ENCODE assay signal across 8 mouse cellular contexts in the genomic region with DNA sequence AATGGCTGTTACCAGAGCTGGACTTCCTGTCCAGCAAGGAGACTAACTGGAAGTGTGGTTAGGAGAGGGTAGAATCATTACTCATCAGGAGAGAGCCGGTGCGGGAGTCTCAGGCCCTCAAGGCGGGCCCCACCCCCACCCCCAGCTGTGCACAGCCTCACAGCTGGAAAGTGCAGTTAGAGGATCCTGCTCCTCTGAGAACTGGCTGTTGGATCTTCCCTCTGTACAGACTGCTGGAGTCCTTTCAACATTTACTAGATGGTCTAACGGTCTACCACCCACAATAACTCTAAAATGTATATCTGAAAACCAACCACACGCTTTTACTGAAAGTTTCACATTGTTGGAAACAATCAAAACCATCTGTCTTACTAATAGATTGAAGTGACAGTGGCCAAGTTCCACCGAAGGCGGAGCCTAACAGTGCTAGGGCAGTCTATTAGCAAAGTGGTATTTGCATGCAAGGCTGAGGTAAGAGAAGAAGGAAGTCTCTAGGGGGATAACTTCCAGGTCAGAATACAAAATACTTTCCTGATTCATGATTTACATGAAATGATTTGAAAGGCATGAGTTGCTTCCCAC.
DNase-seq lines count a peak whose midpoint lies in the region; ATAC-seq and TF ChIP-seq lines count a peak whose summit lies in the region.

No protein-coding gene starts in this region.

- ATAC-seq in lung, postnatal 0 days = peak; percentile 67
- ATAC-seq in forebrain, embryonic 11.5 days (replicated peaks; ENCODE audit: low FRiP score) = no peak
- no peak for ATAC-seq in forebrain, embryonic 14.5 days

- H3K4me1 ChIP-seq in lung, postnatal 0 days (ENCODE audit: insufficient read depth, low read depth, low read length) = no peaks in the 10 kb centered on the region; the same call in 1 of the 2 replicates
- no peaks in the 10 kb centered on the region for H3K4me1 ChIP-seq in forebrain, embryonic 11.5 days (replicated peaks; ENCODE audit: control insufficient read depth, insufficient read depth, low read length)
- no peaks in the 10 kb centered on the region for H3K4me1 ChIP-seq in forebrain, embryonic 14.5 days (ENCODE audit: control insufficient read depth, insufficient read depth, low read length)

- H3K27ac ChIP-seq in lung, postnatal 0 days (ENCODE audit: low read length) = peak overlapping the region; percentile 28; the same call in 1 of the 2 replicates
- H3K27ac ChIP-seq in forebrain, embryonic 11.5 days (ENCODE audit: low read depth, low read length) = no peak overlapping the region
- H3K27ac ChIP-seq in forebrain, embryonic 14.5 days (ENCODE audit: low read depth, low read length) = no peak overlapping the region

- no peak for TF ChIP-seq CTCF in lung, postnatal 0 days (IDR thresholded peaks at IDR 0.05)

- WGBS in lung, postnatal 0 days = 21% methylated on average over 7 of the region's 7 CpGs
- WGBS in forebrain, embryonic 11.5 days = 24% methylated on average over 7 of the region's 7 CpGs
- WGBS in forebrain, embryonic 14.5 days = 27% methylated on average over 7 of the region's 7 CpGs

- H3K27me3 ChIP-seq in lung, postnatal 0 days (replicated peaks; ENCODE audit: insufficient read depth, low read length) = no peaks in the 10 kb centered on the region
- no peaks in the 10 kb centered on the region for H3K27me3 ChIP-seq in forebrain, embryonic 11.5 days (ENCODE audit: control insufficient read depth, insufficient read depth, low read length)
- no peaks in the 10 kb centered on the region for H3K27me3 ChIP-seq in forebrain, embryonic 14.5 days (replicated peaks; ENCODE audit: control insufficient read depth, insufficient read depth, low read length)

- H3K4me3 ChIP-seq in lung, postnatal 0 days (ENCODE audit: low read depth, low read length) = no peak overlapping the region
- H3K4me3 ChIP-seq in forebrain, embryonic 11.5 days (ENCODE audit: low read depth, low read length) = no peak overlapping the region
- no peak overlapping the region for H3K4me3 ChIP-seq in forebrain, embryonic 14.5 days (ENCODE audit: low read depth, low read length)

- no peaks in the 10 kb centered on the region for H3K9me3 ChIP-seq in lung, postnatal 0 days (ENCODE audit: low read length)
- no peaks in the 10 kb centered on the region for H3K9me3 ChIP-seq in forebrain, embryonic 11.5 days (ENCODE audit: control insufficient read depth, low read length)
- no peaks in the 10 kb centered on the region for H3K9me3 ChIP-seq in forebrain, embryonic 14.5 days (replicated peaks; ENCODE audit: control insufficient read depth, low read length)

- peak; percentile 65 for DNase-seq in lung, postnatal 0 days (ENCODE audit: low spot score)
- no peak for DNase-seq in lung, postnatal 14 days
- DNase-seq in adipocyte (ENCODE audit: low spot score) = peak; percentile 73
- DNase-seq in heart, adult 8-10 months (ENCODE audit: low spot score) = peak; percentile 34
- peak; percentile 68 for DNase-seq in mesoderm, embryonic 11.5 days (ENCODE audit: low read depth, low spot score)
- DNase-seq in right cerebral cortex, adult 18-20 months = no peak
- no peak for DNase-seq in forebrain, embryonic 11.5 days (ENCODE audit: low spot score)
- DNase-seq in forebrain, embryonic 14.5 days (ENCODE audit: low spot score) = no peak

- no peak for TF ChIP-seq EP300 in lung, postnatal 0 days (IDR thresholded peaks at IDR 0.05)

- H3K9ac ChIP-seq in lung, postnatal 0 days (replicated peaks; ENCODE audit: low read depth) = no peak overlapping the region
- H3K9ac ChIP-seq in forebrain, embryonic 11.5 days (ENCODE audit: low read length) = no peak overlapping the region
- no peak overlapping the region for H3K9ac ChIP-seq in forebrain, embryonic 14.5 days (ENCODE audit: low read length)

- no peak overlapping the region for H3K4me2 ChIP-seq in lung, postnatal 0 days (replicated peaks; ENCODE audit: low read depth, low read length)
- H3K4me2 ChIP-seq in forebrain, embryonic 11.5 days (ENCODE audit: low read depth, low read length, severe bottlenecking) = no peak overlapping the region
- no peak overlapping the region for H3K4me2 ChIP-seq in forebrain, embryonic 14.5 days (ENCODE audit: low read length)

- H3K36me3 ChIP-seq in lung, postnatal 0 days (ENCODE audit: insufficient read depth, low read length) = no peaks in the 10 kb centered on the region
- H3K36me3 ChIP-seq in forebrain, embryonic 11.5 days (ENCODE audit: control insufficient read depth, insufficient read depth, low read length) = no peaks in the 10 kb centered on the region
- H3K36me3 ChIP-seq in forebrain, embryonic 14.5 days (ENCODE audit: control insufficient read depth, insufficient read depth, low read length) = no peaks in the 10 kb centered on the region

Comparison
In these comparisons a context has a peak if more than half of its experiments do, and no peak if none do; other contexts are left out.
1. DNase-seq: peak in lung, postnatal 0 days (single experiment), adipocyte (single experiment), heart, adult 8-10 months (single experiment) and mesoderm, embryonic 11.5 days (single experiment); none in lung, postnatal 14 days (single experiment), right cerebral cortex, adult 18-20 months (single experiment), forebrain, embryonic 11.5 days (single experiment) and forebrain, embryonic 14.5 days (single experiment).